Mouse (Mus musculus) liver, adult 2 months (tissue): ENCODE results near the gene Tenm3. TPM values are rescaled to one million over a fixed set of nuclear protein-coding genes. Genes with fewer than 3 reads are reported as not detected.
A peak's percentile ranks its signal among the peaks of the same experiment; 100 is the strongest.

Source experiments
- DNase-seq: peaks from one replicate; pipeline ENCODE4 v3.0.0-alpha.2; 2011; ENCODE audit warnings: low read depth, low spot score; ENCODE audit errors: extremely low read depth
- H3K27ac ChIP-seq: fragments of 200-500 bp; replicated peaks from 2 replicates; pipeline ENCODE4 v1.5.1; 2012; ENCODE audit warnings: low read depth, mild to moderate bottlenecking, control low read depth, inconsistent platforms, low read length; ENCODE audit not compliant: insufficient read depth
- H3K27me3 ChIP-seq: fragments of 200-500 bp; 2 replicates; pipeline ENCODE4 v1.6.1; 2012; ENCODE audit warnings: mild to moderate bottlenecking, moderate library complexity, low read length, inconsistent platforms; ENCODE audit not compliant: control insufficient read depth, insufficient read depth
- H3K36me3 ChIP-seq: fragments of 200-500 bp; 2 replicates; pipeline ENCODE4 v1.6.1; 2012; ENCODE audit warnings: low read length, inconsistent platforms; ENCODE audit not compliant: control insufficient read depth, insufficient read depth
- H3K4me1 ChIP-seq: fragments of 200-500 bp; 2 replicates; pipeline ENCODE4 v1.6.1; 2011; ENCODE audit warnings: low read length; ENCODE audit not compliant: control insufficient read depth, insufficient read depth
- H3K4me3 ChIP-seq: fragments of 200-500 bp; 2 replicates; pipeline ENCODE4 v1.5.1; 2011; ENCODE audit warnings: low read depth, mild to moderate bottlenecking, control low read depth, low read length, moderate library complexity; ENCODE audit not compliant: insufficient read depth
- H3K79me2 ChIP-seq: fragments of 200-500 bp; 2 replicates; pipeline ENCODE4 v1.6.1; 2012; ENCODE audit warnings: inconsistent platforms, mild to moderate bottlenecking, low read length, moderate library complexity; ENCODE audit not compliant: control insufficient read depth, insufficient read depth
- H3K9ac ChIP-seq: fragments of 200-500 bp; 2 replicates; pipeline ENCODE4 v1.6.1; 2012; ENCODE audit warnings: low read depth, mild to moderate bottlenecking, control low read depth, inconsistent platforms, low read length
- CTCF ChIP-seq: fragments of 200-500 bp; IDR thresholded peaks from 2 replicates; pipeline ENCODE4 v1.5.1; 2011; ENCODE audit warnings: low read depth, low read length, control low read depth
- POLR2A ChIP-seq: fragments of 200-500 bp; IDR thresholded peaks from 2 replicates; pipeline ENCODE4 v1.6.1; 2011; ENCODE audit warnings: low read length, control low read depth; ENCODE audit not compliant: insufficient read depth; ENCODE audit errors: extremely low read depth
- WGBS: fragments of 180-500 bp; shearing (Covaris S2); methylation state at CpG from one replicate; pipeline ENCODE4 v1.1.7; 2018; 5-methylcytosine and 5-hydroxymethylcytosine counted together
- polyA plus RNA-seq: library from polyadenylated mRNA; depleted of rRNA; stranded (reverse); fragments of >200 nt; gene quantifications from 2 replicates; pipeline ENCODE4 v1.2.3, GENCODE M21; 2012
- total RNA-seq: library from RNA; depleted of rRNA; stranded (reverse); fragments of >200 nt; gene quantifications from 2 replicates; pipeline ENCODE4 v1.2.3, GENCODE M21; 2014

Gene Tenm3
- total and polyA plus RNA-seq, 2 experiments: 5.3 to 12.5 TPM

GRCm38 (mm10) chr8:48690665-48691395 lies 152.9 kb downstream of the Tenm3 start:
- peak; percentile 80 for DNase-seq
- Histone ChIP-seq H3K4me3 (no peak overlapping the region), H3K36me3 (no peaks in the 10 kb centered on the region), H3K27ac (no peak overlapping the region), H3K9ac (no peak overlapping the region; the same call in 1 of the 2 replicates), H3K4me1 (peaks cover 6% of the 10 kb centered on the region; the same call in 1 of the 2 replicates), H3K27me3 (no peaks in the 10 kb centered on the region), H3K79me2 (no peaks in the 10 kb centered on the region)
- peak; percentile 66 for TF ChIP-seq CTCF
- no peak for TF ChIP-seq POLR2A
- WGBS: 49% methylated on average over 10 of the region's 10 CpGs

GRCm38 (mm10) chr8:48688706-48689105 lies 155.0 kb downstream of the Tenm3 start:
- TF ChIP-seq CTCF (no peak), POLR2A (no peak)
- Histone ChIP-seq H3K4me1 (peaks cover 6% of the 10 kb centered on the region; the same call in 1 of the 2 replicates), H3K27ac (no peak overlapping the region), H3K36me3 (no peaks in the 10 kb centered on the region), H3K27me3 (no peaks in the 10 kb centered on the region), H3K4me3 (no peak overlapping the region), H3K79me2 (no peaks in the 10 kb centered on the region), H3K9ac (no peak overlapping the region)
- DNase-seq: peak; percentile 77
- WGBS: 64% methylated on average over 4 of the region's 4 CpGs

DNA sequence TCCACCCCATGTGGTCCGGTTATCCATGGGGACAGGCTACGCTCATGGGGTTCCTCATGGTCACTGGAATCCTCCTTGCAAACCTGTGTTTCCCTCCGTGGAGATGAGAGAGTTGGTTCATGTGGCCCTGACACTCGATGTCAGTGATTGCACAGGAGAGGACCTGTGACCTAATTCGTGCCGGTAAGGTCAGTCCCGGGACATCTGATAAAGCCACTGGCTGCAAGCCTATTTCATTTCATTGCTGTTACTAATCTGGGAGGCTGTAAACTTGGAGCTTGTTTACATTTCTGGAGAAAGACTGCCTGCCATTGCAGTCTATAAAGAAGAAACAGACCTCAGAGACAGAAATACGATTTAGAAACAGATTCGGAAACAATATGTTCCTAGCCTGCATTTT lies 155.6 kb downstream of the Tenm3 start:
- DNase-seq: peak; percentile 98

GRCm38 (mm10) chr8:48673476-48673875 lies 170.3 kb downstream of the Tenm3 start:
- Histone ChIP-seq H3K4me3 (no peak overlapping the region), H3K9ac (no peak overlapping the region), H3K27me3 (no peaks in the 10 kb centered on the region), H3K4me1 (no peaks in the 10 kb centered on the region), H3K36me3 (no peaks in the 10 kb centered on the region), H3K79me2 (no peaks in the 10 kb centered on the region), H3K27ac (no peak overlapping the region)
- 16% methylated on average over 2 of the region's 2 CpGs for WGBS
- TF ChIP-seq POLR2A (no peak), CTCF (no peak)
- DNase-seq: peak; percentile 68

More for the DNA sequence above, 155.6 kb downstream of the Tenm3 start:
- TF ChIP-seq POLR2A (no peak), CTCF (no peak)
- Histone ChIP-seq H3K9ac (no peak overlapping the region), H3K27me3 (no peaks in the 10 kb centered on the region), H3K27ac (no peak overlapping the region), H3K36me3 (no peaks in the 10 kb centered on the region), H3K79me2 (no peaks in the 10 kb centered on the region), H3K4me3 (no peak overlapping the region), H3K4me1 (peaks cover 6% of the 10 kb centered on the region; the same call in 1 of the 2 replicates)
- 17% methylated on average over 9 of the region's 9 CpGs for WGBS

DNA sequence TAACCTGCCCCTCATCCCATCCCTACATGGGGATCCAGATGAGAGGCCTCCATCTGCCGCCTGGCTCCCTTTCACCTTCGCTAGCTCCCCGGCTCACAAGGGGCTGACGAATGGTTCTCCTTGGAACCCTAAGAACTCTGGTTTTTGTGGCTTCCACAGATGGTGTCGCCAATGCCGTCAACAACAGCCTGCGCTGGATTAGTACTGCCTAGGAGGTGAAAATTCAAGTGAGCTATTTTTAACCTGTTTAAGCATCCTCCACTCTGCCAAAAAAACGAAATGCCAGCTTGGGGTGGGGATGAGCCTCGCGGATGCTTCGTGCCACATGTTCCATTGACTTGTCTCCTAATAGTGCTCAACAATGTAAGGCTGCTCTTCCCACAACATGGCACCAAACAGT lies 171.3 kb downstream of the Tenm3 start:
- Histone ChIP-seq H3K9ac (no peak overlapping the region), H3K4me1 (no peaks in the 10 kb centered on the region), H3K4me3 (no peak overlapping the region), H3K27ac (no peak overlapping the region), H3K36me3 (no peaks in the 10 kb centered on the region), H3K27me3 (no peaks in the 10 kb centered on the region), H3K79me2 (no peaks in the 10 kb centered on the region)
- DNase-seq: no peak
- TF ChIP-seq POLR2A (no peak), CTCF (no peak)
- WGBS: 96% methylated on average over 11 of the region's 11 CpGs

DNA sequence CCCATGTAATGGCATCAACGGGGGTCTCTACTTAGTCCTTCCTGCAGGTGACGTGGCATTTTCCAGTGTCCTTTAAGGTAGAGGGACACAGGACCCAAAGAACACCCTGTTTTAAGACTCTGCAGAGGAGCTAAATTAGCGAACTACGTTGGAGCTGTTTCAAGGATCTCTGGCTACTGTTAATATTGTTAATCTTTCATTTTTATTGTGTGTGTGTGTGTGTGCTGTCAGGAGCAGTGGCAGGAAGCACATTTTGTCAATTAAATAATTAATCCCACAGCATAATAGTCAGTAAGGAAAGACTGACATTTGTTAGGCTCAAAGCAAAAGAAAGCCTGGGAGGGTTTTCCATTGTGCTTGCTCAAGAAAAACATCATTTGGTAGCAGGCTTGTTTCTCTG lies 172.4 kb downstream of the Tenm3 start:
- WGBS: 90% methylated on average over 4 of the region's 4 CpGs
- Histone ChIP-seq H3K79me2 (no peaks in the 10 kb centered on the region), H3K27me3 (no peaks in the 10 kb centered on the region), H3K4me1 (no peaks in the 10 kb centered on the region), H3K27ac (no peak overlapping the region), H3K36me3 (no peaks in the 10 kb centered on the region), H3K9ac (no peak overlapping the region), H3K4me3 (no peak overlapping the region)
- DNase-seq: no peak
- TF ChIP-seq POLR2A (no peak), CTCF (no peak)
